Mouse (Mus musculus) left cerebral cortex, adult 2 months (tissue): ENCODE measurements around the gene Csad. TPM values are rescaled to one million over a fixed set of nuclear protein-coding genes. Genes with fewer than 3 reads are reported as not detected.

ENCODE experiments used
- DNase-seq, 2 experiments: peaks; one replicate each; pipeline ENCODE4 v3.0.0; 2021 to 2022; ENCODE audit warnings: low spot score in 2 of 2, mixed read lengths in 1 of 2; ENCODE audit errors: extremely low spot score in 1 of 2
- H3K27ac ChIP-seq: fragments of 200-600 bp; 2 replicates; pipeline ENCODE4 v1.8.1; 2022
- H3K4me3 ChIP-seq: fragments of 200-600 bp; 2 replicates; pipeline ENCODE4 v1.8.1; 2022
- CTCF ChIP-seq: fragments of 200-600 bp; IDR thresholded peaks from 2 replicates; pipeline ENCODE4 v1.8.1; 2022; ENCODE audit warnings: antibody characterized with exemption, mild to moderate bottlenecking, moderate library complexity
- intact Hi-C: fragments of 180-260 bp; cut with DNase I; formaldehyde crosslinking; loops from one replicate; pipeline ENCODE4 v1.15.1; 2025
- total RNA-seq, 2 experiments: library from RNA; stranded (reverse); gene quantifications; 2 replicates each; pipeline ENCODE4 v1.2.3; 2021

Csad gene
- total RNA-seq, 2 experiments from 2014 or later, result 28.5 to 30.4 TPM

GRCm38 (mm10) chr15:102192271-102192812 lies 12.2 kb downstream of the Csad start:
- Histone ChIP-seq H3K4me3 (no peak overlapping the region), H3K27ac (no peak overlapping the region)
- DNase-seq, result no peak
- intact Hi-C loops, result no loop called here
- TF ChIP-seq CTCF, result no peak

- no peak for DNase-seq
- intact Hi-C loops, result no loop called here
- Histone ChIP-seq H3K4me3 (no peak overlapping the region), H3K27ac (no peak overlapping the region)
- no peak for TF ChIP-seq CTCF
Measured at GRCm38 (mm10) chr15:102191699-102192098, 12.8 kb downstream of the Csad start.

- Histone ChIP-seq H3K27ac (no peak overlapping the region), H3K4me3 (no peak overlapping the region)
- DNase-seq, result no peak
- intact Hi-C loops, result no loop called here
- TF ChIP-seq CTCF, result no peak
Measured at GRCm38 (mm10) chr15:102188883-102189282, 15.6 kb downstream of the Csad start.

- DNase-seq, result no peak
- TF ChIP-seq CTCF, result no peak
- H3K4me3 ChIP-seq, result no peak overlapping the region
- H3K27ac ChIP-seq, result no peak overlapping the region
- intact Hi-C loops, result no loop called here
Measured at GRCm38 (mm10) chr15:102188096-102188495, 16.4 kb downstream of the Csad start.

GRCm38 (mm10) chr15:102186239-102186638 lies 18.3 kb downstream of the Csad start:
- intact Hi-C loops, result no loop called here

GRCm38 (mm10) chr15:102183076-102183475 lies 21.4 kb downstream of the Csad start:
- intact Hi-C loops, result no loop called here
- Histone ChIP-seq H3K4me3 (no peak overlapping the region), H3K27ac (no peak overlapping the region)
- DNase-seq, result no peak
- TF ChIP-seq CTCF, result no peak

More at GRCm38 (mm10) chr15:102186239-102186638, 18.3 kb downstream of the Csad start:
- TF ChIP-seq CTCF, result no peak
- Histone ChIP-seq H3K4me3 (no peak overlapping the region), H3K27ac (no peak overlapping the region)
- no peak for DNase-seq

- intact Hi-C loops, result loop anchor here (5.0 kb wide), 1 partner anchor 132 kb away; no protein-coding TSS in a partner anchor
- no peak overlapping the region for H3K27ac ChIP-seq
- no peak for TF ChIP-seq CTCF
- H3K4me3 ChIP-seq, result no peak overlapping the region
- DNase-seq, result no peak
Measured at GRCm38 (mm10) chr15:102179924-102180323, 24.6 kb downstream of the Csad start.

GRCm38 (mm10) chr15:102179106-102179505 lies 25.4 kb downstream of the Csad start:
- intact Hi-C loops, result loop anchor here (5.0 kb wide), 1 partner anchor 133 kb away; no protein-coding TSS in a partner anchor
- no peak overlapping the region for H3K27ac ChIP-seq
- no peak overlapping the region for H3K4me3 ChIP-seq
- no peak for DNase-seq
- TF ChIP-seq CTCF, result no peak

- peak; percentile 74 to 83 for DNase-seq
- H3K4me3 ChIP-seq, result no peak overlapping the region
- no peak overlapping the region for H3K27ac ChIP-seq
- peak; percentile 95 for TF ChIP-seq CTCF
- intact Hi-C loops, result loop anchor here (1.0 to 5.0 kb wide), 2 partner anchors 46 to 134 kb away; no protein-coding TSS in a partner anchor
Measured at GRCm38 (mm10) chr15:102178279-102178678, 26.2 kb downstream of the Csad start.

- intact Hi-C loops, result loop anchor here (5.0 kb wide), 1 partner anchor 135 kb away; no protein-coding TSS in a partner anchor
- H3K4me3 ChIP-seq, result no peak overlapping the region
- H3K27ac ChIP-seq, result no peak overlapping the region
- DNase-seq, result no peak
- TF ChIP-seq CTCF, result no peak
Measured at GRCm38 (mm10) chr15:102177417-102177816, 27.1 kb downstream of the Csad start.

GRCm38 (mm10) chr15:102176571-102177316 lies 27.8 kb downstream of the Csad start:
- no peak for DNase-seq
- H3K4me3 ChIP-seq, result no peak overlapping the region
- no peak overlapping the region for H3K27ac ChIP-seq
- no peak for TF ChIP-seq CTCF
- intact Hi-C loops, result loop anchor here (5.0 kb wide), 1 partner anchor 136 kb away; no protein-coding TSS in a partner anchor

GRCm38 (mm10) chr15:102175736-102176319 lies 28.7 kb downstream of the Csad start:
- no peak for TF ChIP-seq CTCF
- Histone ChIP-seq H3K4me3 (no peak overlapping the region), H3K27ac (no peak overlapping the region)
- intact Hi-C loops, result loop anchor here (5.0 kb wide), 1 partner anchor 136 kb away; no protein-coding TSS in a partner anchor
- DNase-seq, result no peak
